Mouse (Mus musculus) layer of hippocampus, adult 2 months (tissue): ENCODE results near the gene Tespa1. TPM values are rescaled to one million over a fixed set of nuclear protein-coding genes. Genes with fewer than 3 reads are reported as not detected.
"Not testable (repeated sequence)": the region's sequence is repeated elsewhere in the genome, so short reads cannot be mapped to it uniquely, and the experiment has no call there.

Experiments
- DNase-seq, 2 experiments: peaks; one replicate each; pipeline ENCODE4 v3.0.0; 2022; ENCODE audit warnings: low spot score in 2 of 2
- H3K27ac ChIP-seq: fragments of 200-600 bp; 2 replicates; pipeline ENCODE4 v1.8.1; 2022
- H3K4me3 ChIP-seq: fragments of 200-600 bp; 2 replicates; pipeline ENCODE4 v1.8.1; 2022; ENCODE audit warnings: mild to moderate bottlenecking
- CTCF ChIP-seq: fragments of 200-600 bp; conservative IDR thresholded peaks from 2 replicates; pipeline ENCODE4 v1.8.1; 2022; ENCODE audit warnings: antibody characterized with exemption, mild to moderate bottlenecking, moderate library complexity
- total RNA-seq, 2 experiments: library from RNA; stranded (reverse); gene quantifications; 2 replicates each; pipeline ENCODE4 v1.2.3; 2021

The Tespa1 gene
- total RNA-seq, 2 experiments from 2014 or later, result 1.6 to 1.7 TPM

- no peak overlapping the region for H3K4me3 ChIP-seq
- no peak for TF ChIP-seq CTCF
- no peak for DNase-seq
- no peak overlapping the region for H3K27ac ChIP-seq
Observed at GRCm38 (mm10) chr10:130315846-130316245, 6.8 kb upstream of the Tespa1 start.

DNA sequence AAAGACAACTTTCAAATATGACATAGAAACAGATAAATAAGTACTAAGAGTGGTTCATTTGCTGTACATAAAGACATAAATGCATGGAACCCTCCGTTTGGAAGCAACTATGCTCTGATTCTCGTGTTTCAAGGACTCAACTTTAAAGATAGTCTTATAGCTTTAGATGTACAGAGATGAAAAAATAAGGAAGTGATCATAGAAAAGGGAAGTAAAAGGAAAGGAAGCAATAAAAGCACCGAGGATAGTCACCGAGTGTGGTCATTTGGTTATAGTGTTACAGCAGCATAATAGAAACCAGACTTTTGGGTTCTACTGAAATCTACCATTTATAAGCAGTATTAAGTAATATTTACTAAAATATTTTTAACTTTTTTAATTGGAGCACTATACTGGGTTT lies 4.0 kb upstream of the Tespa1 start:
- H3K4me3 ChIP-seq, result no peak overlapping the region
- DNase-seq, result no peak
- no peak overlapping the region for H3K27ac ChIP-seq
- no peak for TF ChIP-seq CTCF

GRCm38 (mm10) chr10:130320715-130321114 lies 2.0 kb upstream of the Tespa1 start:
- no peak for TF ChIP-seq CTCF
- DNase-seq, result no peak
- Histone ChIP-seq H3K4me3 (no peak overlapping the region), H3K27ac (no peak overlapping the region)

GRCm38 (mm10) chr10:130322062-130322461 lies 608 bp upstream of the Tespa1 start:
- Histone ChIP-seq H3K4me3 (no peak overlapping the region), H3K27ac (no peak overlapping the region)
- no peak for TF ChIP-seq CTCF
- DNase-seq, result no peak

GRCm38 (mm10) chr10:130324243-130324642 lies 1.6 kb downstream of the Tespa1 start:
- no peak for DNase-seq
- Histone ChIP-seq H3K4me3 (no peak overlapping the region), H3K27ac (no peak overlapping the region)
- TF ChIP-seq CTCF, result no peak

GRCm38 (mm10) chr10:130330711-130331110 lies 8.0 kb downstream of the Tespa1 start:
- TF ChIP-seq CTCF, result no peak
- H3K27ac ChIP-seq, result no peak overlapping the region
- DNase-seq, result no peak
- H3K4me3 ChIP-seq, result no peak overlapping the region

DNA sequence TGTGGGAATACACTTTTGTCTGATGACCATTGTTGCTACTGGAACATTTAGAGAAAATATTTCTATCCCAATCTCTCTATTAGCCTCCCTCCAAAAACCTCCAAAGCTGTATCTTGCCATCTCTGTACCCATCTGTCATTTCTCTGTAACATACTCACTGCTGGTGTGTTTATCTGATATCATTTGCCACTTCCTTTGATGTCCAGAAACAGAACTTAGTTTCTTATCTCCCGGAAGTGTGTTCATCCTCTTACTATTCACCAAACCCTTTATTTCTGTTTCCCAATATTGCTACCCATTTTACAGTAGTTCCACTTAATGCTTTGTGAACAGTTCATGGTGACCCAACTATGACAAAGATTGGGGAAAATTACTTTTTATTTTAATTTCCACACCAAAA lies 13.7 kb downstream of the Tespa1 start:
- DNase-seq, result no peak
- no peak for TF ChIP-seq CTCF
- H3K4me3 ChIP-seq, result no peak overlapping the region
- H3K27ac ChIP-seq, result no peak overlapping the region

DNA sequence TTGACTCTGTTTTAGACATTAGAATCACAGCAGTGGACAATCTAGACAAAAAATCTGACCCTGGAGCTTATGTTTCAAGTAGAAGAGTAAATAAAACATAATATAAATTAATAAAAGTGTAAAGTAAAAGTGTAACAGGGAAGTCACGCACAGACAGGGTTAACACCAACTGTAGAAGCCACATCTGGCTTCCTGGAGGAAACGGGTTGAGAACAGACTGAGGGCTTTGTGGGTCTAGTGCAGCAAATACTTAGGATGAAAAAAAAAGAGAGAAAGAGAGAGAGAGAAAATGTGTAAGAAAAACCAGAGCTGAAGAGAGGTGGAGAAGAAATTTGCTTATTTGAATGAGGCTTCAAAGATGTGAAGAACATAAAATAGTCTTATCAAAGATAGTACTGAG lies 14.9 kb downstream of the Tespa1 start:
- no peak overlapping the region for H3K4me3 ChIP-seq
- no peak for TF ChIP-seq CTCF
- DNase-seq, result no peak
- H3K27ac ChIP-seq, result no peak overlapping the region

GRCm38 (mm10) chr10:130340050-130340449 lies 17.4 kb downstream of the Tespa1 start:
- not testable (repeated sequence) for H3K27ac ChIP-seq, H3K4me3 ChIP-seq, DNase-seq

DNA sequence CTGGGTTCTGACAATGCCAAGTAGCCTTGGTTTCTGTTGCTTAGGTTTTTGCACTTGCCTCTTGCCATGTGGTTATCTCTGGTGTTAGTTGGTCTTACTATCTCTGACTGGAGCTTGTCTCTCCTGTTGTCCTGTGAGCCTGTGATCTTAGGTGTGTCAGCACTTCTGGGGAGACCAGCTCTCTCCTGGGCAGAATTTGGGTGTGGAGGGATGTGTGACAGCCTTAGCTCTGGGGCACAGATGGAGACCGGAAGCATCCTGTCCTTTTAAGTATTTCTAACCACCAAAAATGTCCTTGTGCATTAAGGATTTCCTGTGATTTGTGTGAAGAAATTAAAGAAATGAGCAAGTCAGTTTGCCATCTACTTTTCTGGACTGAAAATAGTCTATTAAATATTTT lies 21.4 kb downstream of the Tespa1 start:
- no peak for TF ChIP-seq CTCF
- Histone ChIP-seq H3K27ac (no peak overlapping the region), H3K4me3 (no peak overlapping the region)
- no peak for DNase-seq

DNA sequence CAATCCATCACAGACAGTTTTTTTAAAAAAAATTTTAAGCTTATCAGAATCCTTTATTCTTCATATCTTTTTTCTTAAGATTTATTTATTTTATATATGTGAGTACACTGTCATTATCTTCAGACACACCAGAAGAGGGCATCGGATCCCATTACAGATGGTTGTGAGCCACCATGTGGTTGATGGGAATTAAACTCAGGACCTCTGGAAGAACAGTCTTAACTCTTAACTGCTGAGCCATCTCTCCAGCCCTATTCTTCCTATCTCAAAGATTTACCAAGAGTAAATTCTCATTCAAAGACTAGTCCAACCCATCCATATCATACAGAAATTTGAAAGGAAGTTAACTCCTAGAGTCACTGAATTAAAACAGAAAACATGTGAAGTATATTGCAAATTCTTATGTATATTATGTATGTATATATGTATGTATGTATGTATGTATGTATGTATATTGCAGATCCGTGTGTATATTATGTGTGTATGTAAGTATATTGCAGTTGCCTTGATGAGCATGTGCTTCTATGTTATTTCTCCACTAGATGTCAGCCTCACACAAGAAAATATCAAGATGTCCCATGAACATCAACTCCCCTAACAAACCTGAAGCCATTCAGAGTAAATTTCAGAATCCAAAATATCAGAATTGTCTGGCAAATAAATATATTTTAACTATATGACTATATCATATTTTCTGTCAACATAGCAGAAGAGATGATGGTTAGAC lies 40.9 kb downstream of the Tespa1 start:
- DNase-seq, result peak; percentile 2 to 12
- Histone ChIP-seq H3K27ac (no peak overlapping the region), H3K4me3 (no peak overlapping the region)
- peak; percentile 79 for TF ChIP-seq CTCF

GRCm38 (mm10) chr10:130364766-130365165 lies 42.1 kb downstream of the Tespa1 start:
- H3K4me3 ChIP-seq, result no peak overlapping the region
- H3K27ac ChIP-seq, result no peak overlapping the region
- no peak for DNase-seq
- TF ChIP-seq CTCF, result no peak

DNA sequence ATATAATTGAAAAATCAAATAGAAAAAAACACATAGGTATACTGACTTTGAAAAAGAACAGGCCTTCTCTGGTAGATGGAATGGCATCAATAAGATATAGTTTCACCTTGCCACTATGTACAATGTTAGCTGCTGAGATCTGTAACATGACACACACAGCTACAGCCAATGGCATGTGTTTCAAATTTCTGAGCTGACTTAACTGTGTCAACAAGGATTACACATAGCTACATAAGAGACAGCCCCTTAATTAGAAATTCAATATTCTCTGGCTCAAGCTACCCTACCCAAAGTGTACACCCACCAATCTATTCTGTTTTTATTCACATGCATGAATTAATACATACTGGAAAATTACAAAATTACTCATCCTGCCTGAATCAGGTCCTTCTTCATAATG lies 45.7 kb downstream of the Tespa1 start:
- no peak for TF ChIP-seq CTCF
- H3K27ac ChIP-seq, result no peak overlapping the region
- H3K4me3 ChIP-seq, result no peak overlapping the region
- no peak for DNase-seq

DNA sequence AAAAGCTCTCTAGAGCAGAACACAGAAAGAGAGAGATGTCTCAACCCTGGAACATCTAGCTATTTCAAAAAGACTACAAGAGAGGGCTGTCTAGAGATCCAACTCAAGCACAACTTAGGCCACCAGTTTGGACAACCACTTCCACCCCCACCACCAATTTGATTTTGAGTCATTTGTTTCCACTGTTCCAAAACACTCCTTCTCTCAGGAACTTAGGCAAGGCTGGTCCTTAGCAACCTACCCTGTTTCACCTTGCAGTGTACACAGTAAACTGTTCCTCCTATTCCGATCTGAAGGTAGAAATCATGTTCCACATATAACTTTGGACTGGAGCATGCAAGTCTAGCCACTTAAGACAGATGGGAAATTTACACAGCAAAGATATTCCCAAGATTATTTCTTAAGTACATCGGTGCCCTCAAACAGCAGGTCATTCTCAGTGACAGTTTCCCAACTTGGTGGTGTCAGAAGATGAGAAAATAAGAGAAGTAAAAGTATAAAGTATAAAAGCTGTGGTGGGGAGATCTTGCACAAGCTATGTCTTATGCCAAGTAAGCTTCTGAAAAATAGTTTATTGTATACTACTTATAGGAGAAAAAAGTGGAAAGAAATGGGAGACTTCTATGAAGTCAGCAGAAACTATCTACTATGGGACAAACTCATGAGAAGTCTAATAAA lies 47.5 kb downstream of the Tespa1 start:
- no peak overlapping the region for H3K27ac ChIP-seq
- no peak overlapping the region for H3K4me3 ChIP-seq
- no peak for DNase-seq
- no peak for TF ChIP-seq CTCF

DNA sequence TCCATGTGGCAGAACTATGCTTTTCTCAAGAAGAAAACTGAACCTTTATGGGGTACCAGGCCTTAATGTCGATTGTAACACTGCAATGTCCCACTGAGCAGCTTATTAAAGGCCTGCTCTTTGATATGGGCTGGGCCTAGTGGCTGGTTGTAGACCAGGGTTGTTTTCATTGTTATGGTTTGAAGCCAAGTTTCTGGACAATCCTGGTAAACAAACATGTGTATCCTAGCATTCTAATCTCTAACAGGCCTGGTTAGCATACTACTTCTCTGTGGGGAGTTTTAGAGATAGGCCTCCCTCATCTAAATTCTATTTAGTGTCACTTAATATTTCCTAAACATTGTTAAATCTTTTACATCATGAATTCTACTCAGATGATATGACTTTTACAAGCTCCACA lies 49.0 kb downstream of the Tespa1 start:
- Histone ChIP-seq H3K27ac (no peak overlapping the region), H3K4me3 (no peak overlapping the region)
- no peak for TF ChIP-seq CTCF
- DNase-seq, result no peak
